Mouse (Mus musculus): ENCODE results near the gene Gpatch11. TPM values are rescaled to one million over a fixed set of nuclear protein-coding genes. Genes with fewer than 3 reads are reported as not detected.

Gene Gpatch11
- polyA plus RNA-seq, 1 experiment from 2014 or later: 43.5 TPM

- Histone ChIP-seq H3K4me1 (replicated peaks; ENCODE audit: control insufficient read depth, insufficient read depth, low read length) (no peaks in the 10 kb centered on the region), H3K9me3 (ENCODE audit: control insufficient read depth, low read length) (no peaks in the 10 kb centered on the region), H3K4me2 (replicated peaks; ENCODE audit: low read depth, low read length) (no peak overlapping the region), H3K4me3 (ENCODE audit: low read depth, low read length) (no peak overlapping the region), H3K36me3 (ENCODE audit: control insufficient read depth, insufficient read depth, low read length) (no peaks in the 10 kb centered on the region), H3K27me3 (ENCODE audit: control insufficient read depth, insufficient read depth, low read length) (no peaks in the 10 kb centered on the region), H3K9ac (ENCODE audit: low read depth, low read length) (no peak overlapping the region), H3K27ac (ENCODE audit: low read depth, low read length) (no peak overlapping the region)
- ATAC-seq (ENCODE audit: low FRiP score) (no peak), DNase-seq (ENCODE audit: low spot score) (no peak)
- 94% methylated on average over 3 of the region's 3 CpGs for WGBS
Measured at GRCm38 (mm10) chr17:78809582-78809981, 25.8 kb upstream of the Gpatch11 start.

GRCm38 (mm10) chr17:78824346-78824745, 11.0 kb upstream of the Gpatch11 start:
- Histone ChIP-seq H3K9ac (ENCODE audit: low read depth, low read length) (no peak overlapping the region), H3K36me3 (ENCODE audit: control insufficient read depth, insufficient read depth, low read length) (no peaks in the 10 kb centered on the region), H3K27me3 (ENCODE audit: control insufficient read depth, insufficient read depth, low read length) (no peaks in the 10 kb centered on the region), H3K27ac (ENCODE audit: low read depth, low read length) (no peak overlapping the region), H3K4me3 (ENCODE audit: low read depth, low read length) (no peak overlapping the region), H3K4me2 (replicated peaks; ENCODE audit: low read depth, low read length) (no peak overlapping the region), H3K4me1 (replicated peaks; ENCODE audit: control insufficient read depth, insufficient read depth, low read length) (no peaks in the 10 kb centered on the region), H3K9me3 (ENCODE audit: control insufficient read depth, low read length) (no peaks in the 10 kb centered on the region)
- DNase-seq (ENCODE audit: low spot score) (no peak), ATAC-seq (ENCODE audit: low FRiP score) (no peak)
- WGBS: 90% methylated on average over 13 of the region's 13 CpGs

GRCm38 (mm10) chr17:78836056-78836455, 689 bp downstream of the Gpatch11 start:
- H3K9ac ChIP-seq (ENCODE audit: low read depth, low read length): peak overlapping the region; percentile 62
- 43% methylated on average over 2 of the region's 2 CpGs for WGBS
- H3K36me3 ChIP-seq (ENCODE audit: control insufficient read depth, insufficient read depth, low read length): no peaks in the 10 kb centered on the region
- H3K4me3 ChIP-seq (ENCODE audit: low read depth, low read length): peak overlapping the region; percentile 84
- 0 out of 2 replicates have a peak overlapping the region, but pooled peaks have one; percentile 74 for H3K27ac ChIP-seq (ENCODE audit: low read depth, low read length)
- H3K9me3 ChIP-seq (ENCODE audit: control insufficient read depth, low read length): no peaks in the 10 kb centered on the region
- ATAC-seq (ENCODE audit: low FRiP score) (no peak), DNase-seq (ENCODE audit: low spot score) (no peak)
- no peaks in the 10 kb centered on the region for H3K4me1 ChIP-seq (replicated peaks; ENCODE audit: control insufficient read depth, insufficient read depth, low read length)
- H3K27me3 ChIP-seq (ENCODE audit: control insufficient read depth, insufficient read depth, low read length): no peaks in the 10 kb centered on the region
- H3K4me2 ChIP-seq (replicated peaks; ENCODE audit: low read depth, low read length): peak overlapping the region; percentile 73

GRCm38 (mm10) chr17:78842271-78842928, 7.0 kb downstream of the Gpatch11 start:
- Histone ChIP-seq H3K4me1 (replicated peaks; ENCODE audit: control insufficient read depth, insufficient read depth, low read length) (no peaks in the 10 kb centered on the region), H3K4me3 (ENCODE audit: low read depth, low read length) (no peak overlapping the region), H3K4me2 (replicated peaks; ENCODE audit: low read depth, low read length) (no peak overlapping the region), H3K36me3 (ENCODE audit: control insufficient read depth, insufficient read depth, low read length) (peaks cover 5% of the 10 kb centered on the region; the same call in 1 of the 2 replicates), H3K27ac (ENCODE audit: low read depth, low read length) (no peak overlapping the region), H3K9ac (ENCODE audit: low read depth, low read length) (no peak overlapping the region), H3K9me3 (ENCODE audit: control insufficient read depth, low read length) (no peaks in the 10 kb centered on the region), H3K27me3 (ENCODE audit: control insufficient read depth, insufficient read depth, low read length) (no peaks in the 10 kb centered on the region)
- 91% methylated on average over 7 of the region's 7 CpGs for WGBS
- ATAC-seq (ENCODE audit: low FRiP score) (no peak), DNase-seq (ENCODE audit: low spot score) (no peak)

GRCm38 (mm10) chr17:78856243-78856642, 20.9 kb downstream of the Gpatch11 start:
- Histone ChIP-seq H3K27ac (ENCODE audit: low read depth, low read length) (no peak overlapping the region), H3K4me1 (replicated peaks; ENCODE audit: control insufficient read depth, insufficient read depth, low read length) (no peaks in the 10 kb centered on the region), H3K36me3 (ENCODE audit: control insufficient read depth, insufficient read depth, low read length) (no peaks in the 10 kb centered on the region), H3K9ac (ENCODE audit: low read depth, low read length) (no peak overlapping the region), H3K4me2 (replicated peaks; ENCODE audit: low read depth, low read length) (no peak overlapping the region), H3K4me3 (ENCODE audit: low read depth, low read length) (no peak overlapping the region), H3K9me3 (ENCODE audit: control insufficient read depth, low read length) (no peaks in the 10 kb centered on the region), H3K27me3 (ENCODE audit: control insufficient read depth, insufficient read depth, low read length) (no peaks in the 10 kb centered on the region)
- no peak for ATAC-seq (ENCODE audit: low FRiP score)
- WGBS: 90% methylated on average over 10 of the region's 10 CpGs
- DNase-seq (ENCODE audit: low spot score): no peak

- Histone ChIP-seq H3K9ac (ENCODE audit: low read depth, low read length) (no peak overlapping the region), H3K36me3 (ENCODE audit: control insufficient read depth, insufficient read depth, low read length) (no peaks in the 10 kb centered on the region), H3K4me1 (replicated peaks; ENCODE audit: control insufficient read depth, insufficient read depth, low read length) (no peaks in the 10 kb centered on the region), H3K4me3 (ENCODE audit: low read depth, low read length) (no peak overlapping the region), H3K27me3 (ENCODE audit: control insufficient read depth, insufficient read depth, low read length) (no peaks in the 10 kb centered on the region), H3K4me2 (replicated peaks; ENCODE audit: low read depth, low read length) (no peak overlapping the region), H3K27ac (ENCODE audit: low read depth, low read length) (no peak overlapping the region), H3K9me3 (ENCODE audit: control insufficient read depth, low read length) (no peaks in the 10 kb centered on the region)
- 91% methylated on average over 6 of the region's 6 CpGs for WGBS
- DNase-seq (ENCODE audit: low spot score): no peak
- ATAC-seq (ENCODE audit: low FRiP score): no peak
Measured at GRCm38 (mm10) chr17:78873886-78874285, 38.5 kb downstream of the Gpatch11 start.

GRCm38 (mm10) chr17:78881878-78882304, 46.5 kb downstream of the Gpatch11 start:
- H3K9me3 ChIP-seq (ENCODE audit: control insufficient read depth, low read length): no peaks in the 10 kb centered on the region
- 29% methylated on average over 3 of the region's 7 CpGs for WGBS
- H3K4me3 ChIP-seq (ENCODE audit: low read depth, low read length): peak overlapping the region; percentile 41
- no peak for DNase-seq (ENCODE audit: low spot score)
- H3K36me3 ChIP-seq (ENCODE audit: control insufficient read depth, insufficient read depth, low read length): no peaks in the 10 kb centered on the region
- H3K9ac ChIP-seq (ENCODE audit: low read depth, low read length): peak overlapping the region; percentile 40
- no peak overlapping the region for H3K27ac ChIP-seq (ENCODE audit: low read depth, low read length)
- no peaks in the 10 kb centered on the region for H3K4me1 ChIP-seq (replicated peaks; ENCODE audit: control insufficient read depth, insufficient read depth, low read length)
- no peaks in the 10 kb centered on the region for H3K27me3 ChIP-seq (ENCODE audit: control insufficient read depth, insufficient read depth, low read length)
- peak; percentile 75; the same call in 1 of the 2 replicates for ATAC-seq (ENCODE audit: low FRiP score)
- peak overlapping the region; percentile 74 for H3K4me2 ChIP-seq (replicated peaks; ENCODE audit: low read depth, low read length)

- Histone ChIP-seq H3K4me1 (replicated peaks; ENCODE audit: control insufficient read depth, insufficient read depth, low read length) (no peaks in the 10 kb centered on the region), H3K9me3 (ENCODE audit: control insufficient read depth, low read length) (no peaks in the 10 kb centered on the region), H3K27ac (ENCODE audit: low read depth, low read length) (no peak within 1 kb of the TSS), H3K4me2 (replicated peaks; ENCODE audit: low read depth, low read length) (peak within 1 kb of the TSS; percentile 74), H3K9ac (ENCODE audit: low read depth, low read length) (peak within 1 kb of the TSS; percentile 40), H3K4me3 (ENCODE audit: low read depth, low read length) (peak within 1 kb of the TSS; percentile 41), H3K27me3 (ENCODE audit: control insufficient read depth, insufficient read depth, low read length) (no peaks in the 10 kb centered on the region), H3K36me3 (ENCODE audit: control insufficient read depth, insufficient read depth, low read length) (no peaks in the 10 kb centered on the region)
- 3% methylated on average over 27 of the region's 28 CpGs for WGBS
- ATAC-seq (ENCODE audit: low FRiP score) (peak; percentile 90), DNase-seq (ENCODE audit: low spot score) (peak; percentile 71)
Measured at GRCm38 (mm10) chr17:78882401-78883112, 47.2 kb downstream of the Gpatch11 start, which contains the start of gene Eif2ak2. TSS of gene Eif2ak2 (minus strand) at chr17:78882573.

- ATAC-seq (ENCODE audit: low FRiP score) (no peak), DNase-seq (ENCODE audit: low spot score) (no peak)
- no peak overlapping the region for H3K27ac ChIP-seq (ENCODE audit: low read depth, low read length)
- H3K27me3 ChIP-seq (ENCODE audit: control insufficient read depth, insufficient read depth, low read length): no peaks in the 10 kb centered on the region
- 90% methylated on average over 4 of the region's 4 CpGs for WGBS
- no peak overlapping the region for H3K4me2 ChIP-seq (replicated peaks; ENCODE audit: low read depth, low read length)
- no peaks in the 10 kb centered on the region for H3K9me3 ChIP-seq (ENCODE audit: control insufficient read depth, low read length)
- H3K36me3 ChIP-seq (ENCODE audit: control insufficient read depth, insufficient read depth, low read length): no peaks in the 10 kb centered on the region
- no peak overlapping the region for H3K9ac ChIP-seq (ENCODE audit: low read depth, low read length)
- H3K4me1 ChIP-seq (replicated peaks; ENCODE audit: control insufficient read depth, insufficient read depth, low read length): no peaks in the 10 kb centered on the region
- no peak overlapping the region for H3K4me3 ChIP-seq (ENCODE audit: low read depth, low read length)
Measured at GRCm38 (mm10) chr17:78883291-78883690, 47.9 kb downstream of the Gpatch11 start.
